Mouse (Mus musculus) cerebellum, postnatal 10 days (tissue): Measurements from ENCODE around the gene Bag6.

Experiments
- DNase-seq, 2 experiments: peaks; one replicate each; pipeline ENCODE4 v3.0.0; 2021; ENCODE audit warnings: mixed read lengths in 2 of 2

Bag6 gene

DNA sequence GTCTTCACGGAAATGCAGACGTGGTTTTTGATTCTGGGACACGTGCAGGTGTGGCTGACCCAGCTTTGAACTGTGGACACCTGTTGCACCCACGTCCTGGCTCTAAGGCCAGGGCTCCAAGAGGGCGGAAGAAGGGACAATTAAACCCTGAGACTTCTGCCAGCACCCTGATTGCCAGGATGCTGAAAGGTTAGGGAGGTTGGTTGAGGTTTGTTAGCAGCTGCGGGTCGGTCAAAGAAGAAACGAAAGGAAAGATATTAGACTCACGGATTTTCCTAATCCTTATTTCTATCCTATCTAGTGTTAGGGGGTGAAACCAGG lies 61.3 kb downstream of the Bag6 start:
- DNase-seq: no peak
